Mouse (Mus musculus) liver, embryonic 11.5 days (tissue): ENCODE results near the gene Ccer2. TPM values are rescaled to one million over a fixed set of nuclear protein-coding genes. Genes with fewer than 3 reads are reported as not detected.

Experiments
- ATAC-seq: fragments of 200-750 bp; cut with Nextera tagmentation; replicated peaks from 2 replicates; pipeline ENCODE4 v1.8.0; 2017; ENCODE audit warnings: moderate number of reproducible peaks, mild to moderate bottlenecking, moderate TSS enrichment, moderate library complexity; ENCODE audit not compliant: low FRiP score
- DNase-seq: peaks from one replicate; pipeline ENCODE4 v3.0.0-alpha.2; 2017; ENCODE audit warnings: low spot score
- H3K27ac ChIP-seq: fragments of 300-500 bp; sonication (generic); 2 replicates; pipeline ENCODE4 v1.5.1; 2014; ENCODE audit warnings: mild to moderate bottlenecking, low read depth, low read length, control low read depth
- H3K27me3 ChIP-seq: fragments of 300-500 bp; sonication (generic); replicated peaks from 2 replicates; pipeline ENCODE4 v1.6.1; 2014; ENCODE audit warnings: low read length, mixed read lengths; ENCODE audit not compliant: control insufficient read depth, insufficient read depth
- H3K36me3 ChIP-seq: fragments of 300-500 bp; sonication (generic); 2 replicates; pipeline ENCODE4 v1.6.1; 2014; ENCODE audit warnings: mild to moderate bottlenecking, low read length, moderate library complexity, mixed read lengths; ENCODE audit not compliant: control insufficient read depth, insufficient read depth
- H3K4me1 ChIP-seq: fragments of 300-500 bp; sonication (generic); replicated peaks from 2 replicates; pipeline ENCODE4 v1.6.1; 2014; ENCODE audit warnings: low read length, mixed read lengths; ENCODE audit not compliant: control insufficient read depth, insufficient read depth
- H3K4me2 ChIP-seq: fragments of 300-500 bp; sonication (generic); 2 replicates; pipeline ENCODE4 v1.6.1; 2014; ENCODE audit warnings: mild to moderate bottlenecking, control low read depth, moderate library complexity
- H3K4me3 ChIP-seq: fragments of 300-500 bp; sonication (generic); 2 replicates; pipeline ENCODE4 v1.5.1; 2014; ENCODE audit warnings: low read depth, low read length, control low read depth
- H3K9ac ChIP-seq: fragments of 300-500 bp; sonication (generic); 2 replicates; pipeline ENCODE4 v1.6.1; 2014; ENCODE audit warnings: low read depth, low read length, control low read depth
- H3K9me3 ChIP-seq: fragments of 300-500 bp; sonication (generic); 2 replicates; pipeline ENCODE4 v1.6.1; 2016; ENCODE audit warnings: low read length, inconsistent platforms, mixed read lengths; ENCODE audit not compliant: control insufficient read depth
- WGBS: fragments of 180-500 bp; shearing (Covaris S2); extraction: QIAGEN DNeasy Blood & Tissue Kit; methylation state at CpG from one replicate; pipeline ENCODE4 v1.1.7; 2014; 5-methylcytosine and 5-hydroxymethylcytosine counted together
- polyA plus RNA-seq: library from polyadenylated mRNA; unstranded; fragments of >200 nt; fragmentation: Nextera tagmentation; extraction: Ambion mirVana; gene quantifications from 2 replicates; pipeline ENCODE4 v1.2.1, GENCODE M21; 2014

Gene Ccer2
- polyA plus RNA-seq, 1 experiment from 2014 or later = not detected

DNA sequence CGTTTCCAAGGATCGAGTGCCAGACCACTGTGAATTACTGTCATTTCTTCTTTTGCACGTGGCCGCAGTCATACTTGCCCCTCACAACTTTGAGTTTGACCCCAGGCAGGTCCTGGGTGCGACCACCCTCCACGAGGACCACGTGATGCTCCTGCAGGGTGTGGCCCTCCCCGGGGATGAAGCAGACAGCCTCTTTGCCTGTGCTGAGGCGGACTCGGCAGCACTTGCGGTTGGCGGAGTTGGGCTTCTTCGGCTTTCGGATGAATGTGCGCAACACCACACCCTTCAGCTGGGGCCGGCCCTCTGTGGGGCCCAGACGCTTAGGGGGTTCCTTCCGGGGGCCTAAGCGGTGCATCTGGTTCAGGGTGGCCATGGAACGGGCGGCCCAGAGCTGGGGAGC lies 16.1 kb upstream of the Ccer2 start:
- DNase-seq = no peak
- Histone ChIP-seq H3K4me3 (no peak overlapping the region), H3K27me3 (no peaks in the 10 kb centered on the region), H3K4me2 (no peak overlapping the region), H3K36me3 (peaks cover 25% of the 10 kb centered on the region), H3K9me3 (no peaks in the 10 kb centered on the region), H3K27ac (no peak overlapping the region), H3K9ac (no peak overlapping the region), H3K4me1 (peaks cover 15% of the 10 kb centered on the region)
- 96% methylated on average over 21 of the region's 21 CpGs for WGBS
- no peak for ATAC-seq

DNA sequence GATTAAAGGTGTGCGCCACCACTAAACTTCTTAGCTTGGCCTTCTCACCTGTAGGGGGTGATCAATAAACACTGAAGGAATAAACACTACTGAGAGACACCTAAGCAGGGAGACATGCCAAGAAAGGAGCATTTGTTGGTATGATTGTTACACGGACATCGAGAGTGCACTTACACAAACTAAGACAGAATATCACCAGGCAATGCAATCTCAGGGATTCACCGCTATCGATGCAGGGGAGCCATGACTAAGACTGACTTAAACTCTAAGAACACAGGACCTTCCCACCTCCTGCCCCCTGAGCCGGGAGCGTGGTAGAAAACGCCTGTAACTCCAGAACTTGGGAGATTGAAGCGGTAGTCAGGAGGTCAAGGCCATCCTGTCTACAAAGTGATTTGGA lies 15.0 kb upstream of the Ccer2 start:
- ATAC-seq = no peak
- Histone ChIP-seq H3K27ac (peak overlapping the region; percentile 20), H3K36me3 (peaks cover 25% of the 10 kb centered on the region), H3K27me3 (no peaks in the 10 kb centered on the region), H3K4me2 (peak overlapping the region; percentile 95), H3K4me3 (peak overlapping the region; percentile 76), H3K9me3 (no peaks in the 10 kb centered on the region), H3K4me1 (peaks cover 15% of the 10 kb centered on the region), H3K9ac (peak overlapping the region; percentile 77)
- no peak for DNase-seq
- WGBS = 33% methylated on average over 9 of the region's 9 CpGs

DNA sequence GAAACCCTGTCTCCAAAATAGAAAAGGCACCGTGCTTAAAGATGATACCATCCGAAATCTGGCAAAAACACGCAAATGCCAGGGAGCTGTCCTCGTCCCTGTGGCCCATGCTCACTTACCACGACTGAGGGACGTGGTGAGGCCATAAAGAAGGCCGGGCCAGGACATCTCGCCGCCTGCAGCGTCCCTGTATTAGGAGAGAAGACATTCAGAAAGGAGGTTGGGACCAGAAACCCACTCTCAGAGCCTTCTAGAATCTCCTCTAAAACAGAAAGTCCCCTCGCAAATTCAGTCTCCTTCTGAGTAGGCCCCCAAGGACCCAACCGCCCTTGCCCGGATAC lies 14.6 kb upstream of the Ccer2 start:
- H3K9ac ChIP-seq = peak overlapping the region; percentile 77
- peak overlapping the region; percentile 76 for H3K4me3 ChIP-seq
- no peaks in the 10 kb centered on the region for H3K27me3 ChIP-seq
- DNase-seq (no peak), ATAC-seq (peak; percentile 18)
- peaks cover 25% of the 10 kb centered on the region for H3K36me3 ChIP-seq
- H3K27ac ChIP-seq = peak overlapping the region; percentile 20
- H3K4me1 ChIP-seq = peaks cover 15% of the 10 kb centered on the region
- peak overlapping the region; percentile 95 for H3K4me2 ChIP-seq
- 1% methylated on average over 13 of the region's 13 CpGs for WGBS
- H3K9me3 ChIP-seq = no peaks in the 10 kb centered on the region

DNA sequence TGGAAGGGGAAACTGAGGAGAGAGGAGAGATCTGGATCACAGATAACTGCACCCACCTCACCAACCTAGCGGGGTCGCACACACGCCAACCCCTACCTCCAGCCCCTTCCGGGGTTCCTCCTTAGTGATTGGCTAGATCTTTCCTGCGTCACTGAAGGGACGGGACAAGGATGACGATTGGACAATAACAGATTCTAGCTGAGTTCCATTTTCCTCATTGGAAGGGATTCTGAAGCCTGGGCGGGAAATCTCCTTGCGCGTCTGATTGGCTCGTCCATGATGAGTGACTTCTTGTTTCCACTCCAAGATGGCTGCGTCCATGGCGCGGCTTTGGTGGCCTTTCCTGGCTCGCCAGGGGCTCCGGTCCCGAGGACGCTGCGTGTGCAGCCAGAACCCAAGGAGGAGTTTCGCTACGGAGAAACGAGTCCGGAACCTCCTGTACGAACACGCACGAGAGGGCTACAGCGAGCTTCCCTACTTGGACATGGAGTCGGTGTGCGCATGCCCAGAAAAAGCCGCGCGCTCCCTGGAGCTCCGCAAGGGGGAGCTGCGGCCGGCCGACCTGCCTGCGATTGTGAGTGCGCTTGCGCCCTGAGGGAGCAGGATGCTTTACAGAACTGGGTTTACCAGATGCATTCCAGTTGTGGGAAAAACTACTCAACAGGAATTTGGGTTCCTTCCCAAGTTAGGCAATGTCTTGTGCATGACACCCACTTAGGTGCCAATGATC lies 14.1 kb upstream of the Ccer2 start, which contains the start of the genes Mrps12 and Sars2:
Gene Mrps12 (minus strand): TSS at position 112 of the 730 bp plus-strand sequence.
Gene Sars2 (plus strand): TSS at position 284 of the 730 bp plus-strand sequence.
- H3K27me3 ChIP-seq = no peaks in the 10 kb centered on the region
- DNase-seq = peak; percentile 98
- peaks cover 26% of the 10 kb centered on the region for H3K36me3 ChIP-seq
- H3K4me2 ChIP-seq = peak within 1 kb of the TSS; percentile 95
- H3K4me1 ChIP-seq = peaks cover 15% of the 10 kb centered on the region
- peak; percentile 97 for ATAC-seq
- H3K27ac ChIP-seq = peak within 1 kb of the TSS; percentile 20
- H3K9me3 ChIP-seq = no peaks in the 10 kb centered on the region
- WGBS = under 1% methylated on average over 39 of the region's 39 CpGs
- peak within 1 kb of the TSS; percentile 76 for H3K4me3 ChIP-seq
- peak within 1 kb of the TSS; percentile 77 for H3K9ac ChIP-seq

DNA sequence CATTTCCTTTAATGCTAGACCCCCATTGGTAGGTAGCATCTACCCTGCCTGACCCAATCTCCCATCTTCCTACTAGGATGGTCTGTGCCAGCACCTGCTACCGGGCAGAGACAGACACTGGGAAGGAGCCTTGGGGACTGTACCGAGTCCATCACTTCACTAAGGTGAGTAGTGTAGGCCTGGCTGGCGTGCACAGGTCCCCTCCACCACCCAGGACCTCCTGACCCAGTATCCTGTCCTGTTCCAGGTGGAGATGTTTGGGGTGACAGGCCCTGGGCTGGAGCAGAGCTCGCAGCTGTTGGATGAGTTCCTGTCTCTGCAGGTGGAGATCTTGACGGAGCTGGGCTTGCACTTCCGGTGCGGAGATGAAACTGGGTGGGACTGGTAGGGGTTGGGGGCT lies 6.0 kb upstream of the Ccer2 start:
- DNase-seq (no peak), ATAC-seq (no peak)
- H3K27ac ChIP-seq = no peak overlapping the region
- H3K4me3 ChIP-seq = no peak overlapping the region
- H3K36me3 ChIP-seq = peaks cover 11% of the 10 kb centered on the region; the same call in 1 of the 2 replicates
- no peaks in the 10 kb centered on the region for H3K4me1 ChIP-seq
- H3K4me2 ChIP-seq = no peak overlapping the region
- WGBS = 92% methylated on average over 7 of the region's 7 CpGs
- H3K9ac ChIP-seq = no peak overlapping the region
- H3K27me3 ChIP-seq = no peaks in the 10 kb centered on the region
- no peaks in the 10 kb centered on the region for H3K9me3 ChIP-seq

DNA sequence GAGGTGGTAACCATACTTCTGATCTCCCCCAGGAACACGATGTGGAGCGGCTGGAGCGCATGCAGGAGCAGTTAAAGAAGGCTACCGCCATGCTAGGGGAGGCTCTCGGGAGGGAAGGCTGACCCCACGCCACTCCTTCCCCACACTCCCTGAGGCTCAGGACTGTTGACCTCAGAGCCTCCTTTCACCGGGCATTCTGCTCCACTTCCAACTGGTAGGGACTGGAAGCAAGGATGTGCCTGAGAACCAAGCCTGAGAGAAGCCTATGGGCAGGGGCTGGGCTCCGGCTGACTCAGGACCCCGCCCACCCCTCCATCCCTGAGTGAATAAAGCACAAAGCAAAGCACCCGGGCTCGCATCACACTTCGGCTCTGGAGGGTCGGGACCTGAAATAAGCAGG lies 2.6 kb downstream of the Ccer2 start:
- WGBS = 86% methylated on average over 13 of the region's 13 CpGs
- ATAC-seq (no peak), DNase-seq (no peak)
- H3K4me2 ChIP-seq = no peak overlapping the region
- no peak overlapping the region for H3K4me3 ChIP-seq
- H3K9ac ChIP-seq = no peak overlapping the region
- no peaks in the 10 kb centered on the region for H3K9me3 ChIP-seq
- peaks cover 17% of the 10 kb centered on the region for H3K36me3 ChIP-seq
- H3K4me1 ChIP-seq = 0 out of 2 replicates have a peak, but pooled peaks cover 3% of the 10 kb centered on the region
- H3K27ac ChIP-seq = no peak overlapping the region
- H3K27me3 ChIP-seq = peaks cover 16% of the 10 kb centered on the region

DNA sequence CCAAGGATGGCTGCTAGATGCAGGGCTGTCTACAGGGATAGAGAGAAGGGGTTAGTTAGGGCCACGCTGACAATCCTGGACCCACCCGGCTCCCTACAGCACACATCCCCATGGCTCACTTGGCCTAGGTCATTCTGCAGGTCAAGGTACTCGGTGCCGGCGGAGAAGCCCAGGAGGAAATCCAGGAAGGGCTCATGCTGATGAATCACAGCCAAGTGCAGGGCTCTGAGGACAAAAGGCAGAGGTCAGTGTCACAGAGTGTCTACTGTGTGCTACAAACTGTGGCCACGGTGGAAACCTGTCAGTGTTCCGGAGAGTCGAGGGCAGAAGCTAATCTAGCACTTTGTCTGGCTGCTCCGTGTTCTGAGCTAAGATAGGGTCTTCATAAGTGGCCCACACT lies 5.9 kb downstream of the Ccer2 start:
- Histone ChIP-seq H3K36me3 (peaks cover 17% of the 10 kb centered on the region), H3K27me3 (no peaks in the 10 kb centered on the region), H3K27ac (no peak overlapping the region), H3K9me3 (no peaks in the 10 kb centered on the region), H3K4me2 (no peak overlapping the region), H3K4me1 (peaks cover 12% of the 10 kb centered on the region), H3K9ac (no peak overlapping the region), H3K4me3 (no peak overlapping the region)
- WGBS = 93% methylated on average over 9 of the region's 9 CpGs
- ATAC-seq (no peak), DNase-seq (no peak)

DNA sequence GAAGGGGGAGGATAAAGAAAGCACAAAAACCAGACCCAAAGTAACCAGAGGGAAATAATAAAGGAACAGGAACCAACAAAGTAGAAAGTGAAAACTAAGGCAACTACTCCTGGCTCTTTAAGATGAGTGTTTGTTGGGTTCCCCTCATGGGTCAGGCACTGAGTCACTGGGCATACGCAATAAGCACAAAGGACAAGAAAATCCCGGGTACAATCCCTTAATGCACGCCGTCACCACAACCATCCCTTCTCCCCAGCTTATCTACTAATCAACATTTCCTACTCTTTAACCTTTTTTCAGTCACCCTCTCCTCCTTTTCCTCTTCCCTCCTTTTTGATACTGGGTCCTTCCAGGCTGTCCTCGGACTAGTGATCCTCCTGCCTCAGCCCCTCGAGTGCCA lies 9.2 kb downstream of the Ccer2 start:
- Histone ChIP-seq H3K4me1 (peaks cover 27% of the 10 kb centered on the region), H3K4me3 (peak overlapping the region; percentile 66), H3K36me3 (peaks cover 12% of the 10 kb centered on the region), H3K27me3 (no peaks in the 10 kb centered on the region), H3K9ac (peak overlapping the region; percentile 45; the same call in 1 of the 2 replicates), H3K9me3 (no peaks in the 10 kb centered on the region), H3K27ac (no peak overlapping the region), H3K4me2 (peak overlapping the region; percentile 87)
- WGBS = 60% methylated on average over 6 of the region's 6 CpGs
- ATAC-seq (no peak), DNase-seq (no peak)
